Mouse (Mus musculus) gastrocnemius, postnatal 10 days (tissue): ENCODE results near the gene Il2rg. TPM values are rescaled to one million over a fixed set of nuclear protein-coding genes. Genes with fewer than 3 reads are reported as not detected.
A peak's percentile ranks its signal among the peaks of the same experiment; 100 is the strongest.

Experiments used
- DNase-seq: peaks from one replicate; pipeline ENCODE4 v3.0.0; 2021; ENCODE audit warnings: mixed read lengths
- long read RNA-seq, 2 experiments: library from polyadenylated mRNA; stranded (forward); transcript quantifications; one replicate each; pipeline ENCODE4 v2.0.0; 2021
- total RNA-seq, 2 experiments: library from RNA; stranded (reverse); gene quantifications; 2 replicates each; pipeline ENCODE4 v1.2.3; 2021

The Il2rg gene
- 1 to 10 TPM; 5.5 to 7.9 TPM for total RNA-seq
- long read RNA-seq, experiment 1, partial matches to known transcripts = 1 of 4 reads
- long read RNA-seq, experiment 1, other reads (novel, unspliced or antisense) = 0 of 4 reads
- long read RNA-seq, experiment 2, partial matches to known transcripts = 0 of 2 reads
- long read RNA-seq, experiment 2, other reads (novel, unspliced or antisense) = 0 of 2 reads

DNA sequence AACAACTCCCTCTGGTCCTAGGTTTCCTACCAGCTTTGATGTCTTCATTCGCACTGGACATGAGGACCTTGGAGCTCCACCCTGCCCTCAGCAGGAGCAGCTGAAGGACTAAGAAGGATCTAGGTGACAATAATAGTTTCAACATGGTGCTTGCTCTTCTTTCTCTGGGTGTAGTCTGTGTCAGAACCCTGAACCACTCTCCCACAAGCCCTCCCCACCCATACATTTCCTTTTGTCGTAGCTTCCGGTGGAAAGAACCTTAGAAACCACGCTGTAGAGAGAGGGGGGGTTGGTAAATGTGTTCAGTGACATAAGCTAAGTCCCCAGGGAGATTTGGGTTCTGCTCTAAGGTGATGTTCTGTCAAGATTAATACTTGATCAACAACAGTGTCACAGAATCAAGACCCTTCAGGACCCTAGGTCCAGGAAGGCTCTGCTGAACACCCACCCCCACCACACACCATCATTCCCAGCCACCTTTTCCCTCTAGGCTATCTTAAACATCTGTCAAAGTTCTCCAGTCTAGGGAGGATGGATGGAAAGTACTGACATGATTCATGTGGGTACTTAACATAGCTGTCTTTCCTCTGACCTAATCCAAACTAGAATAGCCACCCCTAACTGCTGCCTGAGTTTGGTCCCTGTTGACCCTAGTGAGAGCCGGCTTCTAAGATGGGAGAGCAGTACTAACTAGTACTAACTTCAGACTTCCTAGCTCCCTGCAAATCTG, at the start of gene Il2rg:
Gene Il2rg (minus strand): TSS at position 231 of the 730 bp plus-strand sequence.
- DNase-seq = no peak

DNA sequence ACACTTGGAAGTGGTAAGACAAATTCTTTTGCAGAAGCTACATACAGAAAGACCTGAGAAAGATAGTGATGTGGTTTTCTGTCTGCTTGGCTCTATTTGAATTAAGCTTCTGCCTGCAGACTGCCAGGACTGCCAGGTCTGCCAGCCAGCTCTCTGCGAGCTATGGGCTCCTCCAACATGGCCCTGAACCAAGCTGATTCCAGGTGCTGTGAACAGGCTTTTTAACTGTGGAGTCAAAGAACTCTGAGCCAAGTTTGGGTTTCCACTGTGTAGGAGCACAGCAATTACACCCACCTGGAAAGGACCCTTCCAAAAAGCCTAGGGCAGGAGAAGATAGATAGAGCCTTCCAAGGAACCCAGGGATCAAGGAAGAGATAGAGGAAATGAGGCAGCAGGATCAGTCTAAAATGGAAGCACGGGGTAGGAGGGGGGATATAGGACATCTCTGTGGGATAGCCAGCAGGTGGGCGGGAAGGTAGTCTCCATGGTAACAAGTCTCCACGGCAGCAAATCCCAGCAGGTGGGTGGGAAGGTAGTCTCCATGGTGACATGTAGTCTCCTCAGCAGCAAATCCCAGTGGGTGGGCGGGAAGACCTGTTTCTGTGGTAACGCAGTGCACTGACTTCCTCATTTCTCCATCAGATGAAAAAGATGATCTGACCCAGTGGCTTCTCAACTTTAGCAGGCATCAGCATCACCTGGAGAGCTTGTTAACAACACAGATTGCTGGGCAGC, 45.7 kb upstream of the Il2rg start:
- no peak for DNase-seq

DNA sequence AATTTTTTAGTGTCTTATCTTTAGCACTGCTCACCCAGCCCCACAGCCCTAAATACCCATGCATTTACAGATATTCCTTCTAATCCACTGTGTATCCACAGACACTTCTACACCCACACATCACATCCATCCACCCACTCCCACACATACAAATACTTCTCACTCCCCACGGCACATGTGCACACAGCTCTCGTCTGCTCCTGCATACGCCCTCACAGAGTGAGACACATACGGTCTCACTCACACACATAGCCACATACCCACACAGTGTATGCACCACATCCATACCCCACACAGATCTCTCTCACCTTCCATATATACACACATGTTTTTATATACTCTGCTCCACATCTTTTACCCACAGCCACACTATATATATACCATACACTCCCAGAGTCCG, 41.2 kb upstream of the Il2rg start:
- DNase-seq = no peak

DNA sequence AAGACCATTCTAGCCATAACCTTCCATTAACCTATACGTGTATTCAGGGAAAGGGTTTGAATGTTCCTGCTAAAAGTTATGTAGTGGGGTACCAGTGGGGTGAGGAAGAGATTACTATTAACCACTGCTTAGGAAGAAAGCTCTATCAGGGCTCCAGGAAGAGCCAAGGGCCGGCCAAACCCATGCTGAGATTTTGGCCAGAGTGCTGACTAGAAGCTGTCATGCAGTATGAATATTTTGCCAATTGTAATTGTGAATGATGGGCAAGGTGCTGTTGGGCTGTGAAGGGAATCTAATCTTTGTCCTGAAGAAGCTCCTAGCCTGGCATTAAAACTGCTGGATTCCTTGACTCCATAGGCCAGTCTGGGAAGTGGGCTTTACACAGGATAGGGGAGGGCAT, 36.6 kb upstream of the Il2rg start:
- DNase-seq = no peak

DNA sequence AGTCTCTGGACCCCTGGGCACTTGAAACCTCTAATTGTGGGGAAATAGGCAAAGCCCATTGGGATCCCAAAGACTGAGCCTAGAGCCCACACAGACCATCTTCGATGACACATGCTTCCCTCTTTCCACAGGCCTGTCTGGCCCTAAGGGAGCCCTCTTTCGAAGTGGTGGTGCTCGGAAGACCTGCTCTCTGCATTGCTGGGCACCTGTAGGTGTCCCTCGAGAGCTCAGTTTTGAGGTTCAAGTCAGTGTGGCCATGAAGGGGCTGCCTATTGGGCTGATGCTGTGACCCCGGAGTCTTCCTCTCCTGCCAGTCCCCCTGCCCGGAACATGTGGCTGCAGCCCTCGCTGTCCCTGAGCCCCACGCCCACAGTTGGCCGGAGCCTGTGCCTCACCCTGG, 33.6 kb upstream of the Il2rg start:
- DNase-seq = no peak

DNA sequence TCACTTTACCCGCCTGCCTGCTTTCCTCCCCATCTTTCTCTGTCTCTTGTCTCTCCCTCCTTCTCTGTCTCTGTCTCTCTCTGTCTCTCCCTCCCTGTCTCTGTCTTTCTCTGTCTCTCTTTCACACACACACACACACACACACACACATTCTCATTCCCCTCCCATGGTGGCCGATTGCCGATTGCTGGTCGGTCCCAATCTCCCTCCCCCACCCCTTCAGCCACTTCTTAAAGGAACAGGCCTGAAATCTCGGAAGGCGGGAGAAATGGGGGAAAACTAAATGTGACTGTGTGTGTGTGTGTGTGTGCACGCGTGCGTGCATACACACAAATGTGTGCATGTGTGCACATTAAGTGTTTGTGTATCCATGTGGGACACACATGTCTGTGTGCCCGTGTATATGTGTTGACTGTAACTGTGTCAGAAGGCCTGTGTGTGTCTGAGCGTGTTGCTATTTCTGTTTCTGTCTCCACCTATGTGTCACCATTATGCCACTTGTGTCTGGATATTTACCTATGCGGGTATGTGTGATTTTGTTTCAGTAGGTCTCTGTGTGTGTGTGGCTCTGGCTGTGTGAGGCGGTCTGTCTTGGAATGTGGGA, 32.5 kb upstream of the Il2rg start:
- peak; percentile 14 for DNase-seq

DNA sequence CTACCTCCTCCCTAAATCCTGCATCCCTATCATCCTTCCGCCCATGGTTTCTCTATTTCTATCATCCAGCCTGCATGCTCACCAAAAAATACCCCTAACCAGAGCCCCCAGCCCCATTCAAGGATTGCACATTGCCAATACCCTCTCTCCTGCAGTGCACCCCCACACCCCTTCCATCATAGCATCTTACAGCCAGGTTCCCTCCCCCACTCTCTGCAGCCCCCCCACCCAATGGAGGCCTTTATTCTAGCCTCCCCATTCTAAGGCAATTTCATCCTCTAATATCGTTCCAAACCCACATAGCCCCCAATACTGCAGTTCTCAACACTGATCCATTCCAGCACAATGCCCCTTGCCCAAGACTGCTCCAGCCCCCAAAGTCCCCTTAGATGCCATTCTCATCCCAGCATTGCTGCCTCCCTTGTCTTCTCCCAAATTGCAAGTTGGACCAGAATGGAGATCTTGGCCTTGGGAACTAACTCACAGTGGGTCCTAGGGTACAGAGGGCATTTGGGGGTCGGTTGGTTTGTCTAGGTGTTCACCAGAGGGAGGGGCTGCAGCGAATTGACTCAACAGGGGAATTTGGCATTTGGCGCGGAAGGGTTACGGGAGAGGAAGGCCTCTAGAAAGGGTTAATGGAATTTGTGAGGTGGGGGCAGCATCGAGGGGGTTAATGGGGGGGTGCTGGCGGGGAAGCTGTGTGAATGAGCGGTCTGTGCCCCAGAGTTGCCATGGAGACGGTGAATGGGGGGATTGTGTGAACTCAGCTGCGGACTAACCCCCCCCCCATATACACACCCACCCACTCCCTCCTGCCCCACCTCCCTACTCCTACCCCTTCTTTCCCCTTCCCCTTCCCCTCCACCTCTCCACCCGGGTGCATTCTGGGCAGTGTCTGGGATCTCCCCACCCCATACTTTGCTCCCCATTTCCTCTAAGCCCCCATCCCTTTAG, 31.7 kb upstream of the Il2rg start:
- DNase-seq = no peak

DNA sequence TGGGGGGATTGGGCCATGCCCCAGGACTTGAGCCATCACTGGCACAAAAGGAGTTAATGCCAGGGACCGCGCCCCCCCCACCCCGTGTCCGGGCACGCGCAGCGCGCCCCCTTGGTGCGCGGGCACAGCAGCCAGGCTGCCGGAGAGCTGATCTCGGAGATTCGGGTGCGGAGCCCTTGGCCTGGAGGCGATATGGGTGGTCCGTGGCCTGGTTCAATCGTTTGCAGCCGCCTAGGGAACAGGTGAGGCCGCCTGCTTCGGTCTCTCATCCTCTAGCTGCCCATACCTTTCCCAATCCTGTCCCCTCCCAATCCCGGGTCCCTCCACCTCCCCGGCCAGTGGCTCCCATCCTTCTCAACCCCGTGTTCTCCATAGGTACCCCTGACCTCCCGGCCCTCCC, 31.0 kb upstream of the Il2rg start, which contains the start of gene Nlgn3:
Gene Nlgn3 (plus strand): TSS at position 114 of the 400 bp plus-strand sequence.
- DNase-seq = peak; percentile 14

DNA sequence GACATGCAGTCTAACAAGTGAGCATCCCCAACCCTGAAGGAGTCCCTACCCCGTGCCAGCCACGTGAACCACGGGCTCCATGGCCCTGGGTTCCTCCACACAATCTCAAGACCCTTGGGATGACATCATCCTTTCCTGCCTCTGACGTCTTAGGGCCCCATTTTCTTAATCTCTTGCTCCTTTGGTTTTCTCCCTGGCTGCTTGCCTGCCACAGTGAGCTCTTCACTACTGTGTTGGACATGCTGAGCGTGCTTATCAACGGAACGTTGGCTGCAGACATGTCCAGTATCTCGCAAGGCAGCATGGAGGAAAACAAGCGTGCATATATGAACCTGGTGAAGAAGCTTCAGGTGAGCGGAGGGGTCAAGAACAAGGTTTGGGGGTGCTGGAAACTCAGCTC, 22.1 kb upstream of the Il2rg start:
- no peak for DNase-seq

DNA sequence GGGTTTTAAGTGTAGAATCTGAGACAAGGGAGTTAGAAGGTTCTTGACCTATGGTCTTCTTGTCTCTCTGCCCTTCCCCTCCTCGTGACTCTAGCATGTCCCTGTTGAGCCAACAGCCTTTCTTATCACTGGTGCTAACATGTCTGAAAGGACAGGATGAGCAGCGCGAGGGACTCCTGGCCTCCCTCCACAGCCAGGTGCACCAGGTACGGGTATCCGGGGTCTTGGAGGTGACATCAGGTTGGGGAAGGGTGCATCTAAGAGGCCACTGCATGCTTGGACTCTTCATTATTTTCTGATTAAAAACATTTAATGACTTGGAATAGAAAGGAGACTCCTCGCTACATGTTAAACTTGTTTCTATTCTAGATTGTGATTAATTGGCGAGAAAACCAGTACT, 21.0 kb upstream of the Il2rg start:
- DNase-seq = no peak

DNA sequence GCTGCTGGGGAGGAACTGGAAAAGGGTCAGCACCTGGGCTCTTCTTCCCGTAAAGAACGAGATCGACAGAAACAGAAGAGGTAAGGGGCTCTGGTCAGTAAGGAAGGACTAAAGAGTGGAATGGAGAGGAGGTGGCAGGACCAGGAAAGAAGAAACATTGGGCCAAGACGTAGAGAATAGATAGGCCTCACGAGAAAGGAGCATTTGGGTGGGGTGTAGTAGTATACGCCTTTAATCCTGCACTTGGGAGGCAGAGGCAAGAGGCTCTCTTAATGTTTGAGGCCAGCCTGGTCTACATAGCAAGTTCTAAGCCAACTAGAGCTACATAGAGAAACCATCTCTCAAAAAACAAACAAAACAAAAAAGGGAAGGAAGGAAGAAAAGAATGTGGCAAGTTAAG, 20.4 kb upstream of the Il2rg start:
- DNase-seq = no peak

DNA sequence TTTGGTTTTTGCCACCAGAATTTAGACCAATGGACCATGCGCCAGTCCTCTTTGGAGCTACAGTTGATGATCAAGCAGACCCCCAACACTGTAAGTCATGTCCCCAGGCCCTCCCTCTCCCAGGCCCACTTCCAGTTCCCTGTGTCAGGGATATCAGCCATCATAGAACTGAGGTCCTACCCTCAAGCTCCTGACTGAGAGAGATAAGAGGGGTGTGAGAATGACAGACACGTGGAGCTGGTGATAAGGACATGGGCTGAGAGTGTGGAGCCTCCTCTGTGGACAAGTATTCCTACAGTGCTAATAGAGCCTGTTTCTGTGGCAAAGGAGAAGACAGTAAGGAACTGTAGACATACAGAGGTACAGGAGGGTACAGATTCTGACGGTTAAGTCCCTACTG, 19.5 kb upstream of the Il2rg start:
- DNase-seq = no peak

DNA sequence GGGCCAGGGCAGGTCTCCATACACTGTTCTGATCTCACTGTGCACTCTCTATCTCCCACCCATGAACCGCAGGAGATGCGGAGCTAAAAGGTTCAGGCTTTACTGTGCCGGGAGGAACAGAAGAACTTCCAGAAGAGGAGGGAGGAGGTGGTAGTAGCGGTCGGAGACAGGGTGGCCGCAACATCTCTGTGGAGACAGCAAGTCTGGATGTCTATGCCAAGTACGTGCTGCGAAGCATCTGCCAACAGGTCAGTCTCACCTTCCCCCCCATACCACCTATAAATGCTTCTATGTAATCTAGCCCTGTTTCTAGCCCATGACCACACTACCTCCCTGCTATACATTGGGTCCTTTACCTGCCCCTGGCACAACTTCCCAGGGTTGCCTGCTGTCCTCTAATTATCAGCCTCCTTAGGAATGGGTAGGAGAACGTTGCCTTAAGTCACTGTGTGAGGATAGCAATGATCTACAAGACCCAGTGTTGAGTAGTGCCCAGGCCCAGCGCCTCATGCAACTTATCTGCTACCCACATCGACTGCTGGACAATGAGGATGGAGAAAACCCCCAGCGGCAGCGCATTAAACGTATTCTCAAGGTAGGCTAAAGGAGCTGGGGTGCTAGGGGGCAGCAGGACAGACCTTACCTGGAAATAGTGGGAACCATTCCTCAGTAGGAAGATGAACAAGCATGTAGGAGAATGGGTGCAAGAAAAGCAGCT, 18.1 kb upstream of the Il2rg start:
- no peak for DNase-seq

DNA sequence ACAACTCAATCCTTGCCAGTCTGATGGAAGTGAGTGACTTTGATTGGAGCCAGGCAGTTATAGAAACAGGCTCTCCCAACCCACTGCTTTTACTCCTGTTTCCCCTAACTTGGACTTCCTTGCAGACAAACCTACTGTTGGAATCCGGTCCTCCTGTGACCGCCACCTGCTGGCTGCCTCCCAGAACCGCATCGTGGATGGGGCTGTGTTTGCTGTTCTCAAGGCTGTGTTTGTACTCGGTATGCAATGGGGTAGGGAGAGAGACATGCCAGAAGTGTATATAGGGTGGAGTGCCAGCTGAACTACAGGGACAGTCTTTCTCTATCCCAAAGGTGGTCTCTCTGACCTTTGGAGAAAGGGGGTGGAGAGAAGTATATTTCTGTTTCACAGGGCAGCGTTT, 17.5 kb upstream of the Il2rg start:
- DNase-seq = peak; percentile 48

DNA sequence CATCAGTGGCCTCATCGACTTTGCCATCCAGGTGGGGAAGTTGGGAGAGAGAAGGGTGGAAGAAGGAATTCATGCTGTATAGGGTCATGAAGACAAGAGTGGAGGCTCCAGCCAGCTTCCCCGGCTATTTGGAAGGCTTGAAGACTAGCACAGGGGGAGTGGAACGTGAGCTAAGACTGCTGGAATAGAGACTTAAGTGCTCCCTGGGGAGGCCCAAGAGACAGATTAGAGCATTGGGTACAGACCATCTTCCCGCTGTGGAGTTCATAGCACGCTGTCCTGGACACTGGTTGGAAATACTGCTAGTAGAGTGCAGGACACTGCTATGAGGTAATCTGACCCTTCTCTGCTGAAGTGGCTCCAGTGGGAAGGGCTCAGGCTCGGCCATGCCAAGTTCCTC, 14.8 kb upstream of the Il2rg start:
- no peak for DNase-seq

DNA sequence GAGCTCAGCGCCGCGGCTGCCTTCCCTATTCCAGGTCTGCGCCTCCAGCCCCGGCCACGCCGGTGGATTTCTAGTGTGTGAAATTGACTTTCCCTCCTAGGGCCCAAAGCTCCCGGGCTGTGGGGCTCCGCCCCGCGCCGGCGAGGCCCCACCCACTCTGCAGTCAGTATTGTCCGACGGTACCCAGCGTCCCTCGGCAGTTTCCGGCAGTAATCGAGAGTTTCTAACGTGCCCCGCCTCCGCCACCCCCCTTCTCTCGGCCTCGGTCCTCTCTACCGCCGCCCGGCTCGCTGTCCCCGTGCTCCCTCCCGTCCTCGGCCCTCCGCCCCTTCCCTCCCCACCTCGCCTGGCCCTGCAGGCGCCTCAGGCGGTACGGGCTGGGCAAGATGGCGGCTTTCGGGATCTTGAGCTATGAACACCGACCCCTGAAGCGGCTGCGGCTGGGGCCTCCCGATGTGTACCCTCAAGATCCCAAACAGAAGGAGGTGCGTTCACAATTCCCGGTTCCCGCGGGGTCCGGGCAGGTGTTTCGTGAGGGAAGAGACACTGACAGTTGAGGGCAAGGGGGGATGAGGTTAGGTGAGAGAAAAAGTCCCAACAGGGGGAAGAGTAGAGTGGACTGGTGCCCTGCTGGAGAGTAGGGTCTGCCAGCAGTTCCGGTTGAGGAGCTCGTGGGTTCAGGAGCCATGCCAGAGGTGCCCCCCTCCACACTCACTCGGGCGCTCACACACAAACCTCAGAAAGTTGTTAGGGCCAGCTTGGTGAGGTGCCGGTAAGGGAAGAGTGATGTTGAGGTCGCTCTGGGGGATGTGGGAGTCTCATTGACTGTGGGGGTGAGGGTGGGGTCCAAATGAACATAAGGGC, 6.1 kb upstream of the Il2rg start, which contains the start of gene Med12:
Gene Med12 (plus strand): TSS at position 156 of the 864 bp plus-strand sequence.
- DNase-seq = peak; percentile 82

DNA sequence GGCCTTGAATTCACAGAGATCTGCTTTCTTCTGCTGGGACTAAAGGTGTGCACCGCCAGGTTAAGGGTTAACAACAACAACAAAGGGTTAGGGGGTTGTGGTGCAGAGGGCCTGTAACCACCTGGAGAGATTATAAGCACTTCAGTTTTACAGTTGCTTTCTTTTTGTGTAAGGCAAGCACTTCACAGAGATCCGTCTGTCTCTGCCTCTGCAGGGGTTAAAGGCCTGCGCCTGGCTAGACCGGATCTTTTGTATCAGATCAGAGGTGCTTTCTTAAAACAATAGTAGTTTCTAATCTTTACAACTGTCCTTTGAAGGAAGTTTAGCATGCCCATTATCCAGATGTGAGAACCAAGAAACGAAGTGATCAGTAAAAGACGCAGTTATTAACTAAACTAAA, 5.4 kb upstream of the Il2rg start:
- no peak for DNase-seq

DNA sequence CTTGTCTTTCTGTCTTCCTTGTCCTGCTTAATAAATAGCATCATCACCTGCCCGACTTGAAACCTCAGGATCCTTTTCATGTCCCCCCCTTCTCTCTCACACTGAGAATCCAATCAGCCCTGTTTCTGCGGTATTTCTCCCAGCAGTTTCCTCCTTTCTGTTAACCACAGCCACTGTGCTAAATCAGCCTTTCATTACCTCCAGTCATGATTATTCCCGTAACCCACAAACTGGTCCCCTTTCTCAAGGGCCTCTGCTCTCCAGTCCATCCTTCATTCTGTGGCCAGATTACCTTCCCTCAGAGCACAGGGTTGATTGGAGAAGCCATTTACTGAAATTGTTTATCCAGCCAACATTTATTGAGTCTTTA, 685 bp upstream of the Il2rg start, which contains the start of gene Gm20489:
Gene Gm20489 (minus strand): TSS at position 269 of the 370 bp plus-strand sequence.
- no peak for DNase-seq

DNA sequence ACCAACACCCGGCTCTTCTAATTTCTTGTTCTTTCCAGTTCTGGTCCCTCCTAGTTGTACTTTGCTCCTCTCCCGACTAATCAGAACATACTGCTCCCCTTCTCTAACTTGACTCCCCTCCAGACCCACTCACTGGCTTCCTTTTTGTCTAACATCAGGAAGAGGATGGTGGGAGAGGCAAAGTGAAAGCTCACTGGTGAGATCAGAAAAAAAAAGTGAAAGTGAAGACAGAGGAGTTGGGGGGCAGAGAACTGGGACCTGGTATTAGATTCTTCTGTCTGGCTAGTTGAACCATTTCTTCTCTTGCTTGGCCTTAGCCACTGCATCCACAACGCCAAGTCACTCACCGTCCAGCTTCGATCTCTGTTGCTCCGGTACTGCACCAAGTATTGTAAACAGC, 1.4 kb downstream of the Il2rg start:
- no peak for DNase-seq

DNA sequence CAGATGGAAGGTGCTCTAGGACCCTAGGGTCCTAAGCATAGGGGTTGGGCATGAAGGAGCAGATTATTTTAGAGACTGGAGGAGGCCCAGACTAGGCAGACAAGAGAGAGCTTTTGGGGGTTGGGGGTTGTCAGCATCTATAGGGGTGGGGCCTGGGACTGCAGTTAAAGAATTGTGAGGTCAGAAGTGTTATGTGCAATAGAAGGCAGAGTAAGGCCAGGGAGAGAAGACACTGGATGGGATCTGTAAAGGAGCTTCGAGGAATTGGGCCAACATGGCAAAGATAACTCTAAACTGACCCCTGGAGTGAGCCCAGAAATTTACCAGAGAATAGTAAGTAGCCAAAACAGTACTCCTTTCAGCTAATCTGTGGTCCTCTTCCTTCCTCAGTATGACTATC, 4.2 kb downstream of the Il2rg start, which contains the start of gene Gm614:
Gene Gm614 (minus strand): TSS at position 101 of the 400 bp plus-strand sequence.
- no peak for DNase-seq
